In genomic region chr5:25498821-25499422, GRCm38 (mm10) we compare ENCODE assay signal across 7 mouse cellular contexts. TPM values are rescaled to one million over a fixed set of nuclear protein-coding genes. Genes with fewer than 3 reads are reported as not detected.
A peak's percentile ranks its signal among the peaks of the same experiment; 100 is the strongest.
DNase-seq lines count a peak whose midpoint lies in the region; ATAC-seq and TF ChIP-seq lines count a peak whose summit lies in the region.

No protein-coding gene starts in this region.

- TF ChIP-seq CTCF in embryonic fibroblast, embryonic 13.5 days (IDR thresholded peaks at IDR 0.05; ENCODE audit: borderline replicate concordance, insufficient read depth, low read length) = no peak
- TF ChIP-seq CTCF in heart, postnatal 0 days (IDR thresholded peaks at IDR 0.05; ENCODE audit: low read depth) = no peak

- no peaks in the 10 kb centered on the region for H3K9me3 ChIP-seq in heart, postnatal 0 days (replicated peaks; ENCODE audit: control insufficient read depth, low read length)

- under 1% methylated on average over 29 of the region's 87 CpGs for WGBS in heart, postnatal 0 days

- peak; percentile 55 for DNase-seq in WW6 (ENCODE audit: low read depth, low spot score)
- DNase-seq in heart, postnatal 0 days (ENCODE audit: low spot score) = peak; percentile 69
- DNase-seq in left cerebral cortex, postnatal 14 days (ENCODE audit: low spot score in 2 of 2) = peak; percentile 70 to 73
- DNase-seq in spleen, postnatal 4 days (ENCODE audit: low spot score in 2 of 2) = peak; percentile 69 to 88

- peak overlapping the region; percentile 61 for H3K4me2 ChIP-seq in heart, postnatal 0 days (ENCODE audit: low read depth, low read length)

- intact Hi-C loops in left cerebral cortex, postnatal 14 days (cut with DNase I) = loop anchor here (1.0 to 5.0 kb wide), 3 partner anchors 30 to 77 kb away; no protein-coding TSS in a partner anchor

- TF ChIP-seq POLR2A in embryonic fibroblast, embryonic 13.5 days (IDR thresholded peaks at IDR 0.05; ENCODE audit: low read depth, low read length) = no peak; the same call in none of the 2 replicates

- peak; percentile 55 for ATAC-seq in CD4-positive, CD25-positive, alpha-beta regulatory T cell, adult 4 months
- ATAC-seq in heart, postnatal 0 days (ENCODE audit: insufficient read depth, low read depth) = peak; percentile 79
- peak; percentile 59 for ATAC-seq in megakaryocyte progenitor cell, adult 5-6 weeks (replicated peaks; ENCODE audit: poor library complexity)

- peak overlapping the region; percentile 98 for H3K9ac ChIP-seq in heart, postnatal 0 days (replicated peaks; ENCODE audit: low read depth, low read length)

- peak overlapping the region; percentile 93 for H3K4me3 ChIP-seq in embryonic fibroblast, embryonic 13.5 days (ENCODE audit: insufficient read depth, low read length)
- peak overlapping the region; percentile 100 for H3K4me3 ChIP-seq in heart, postnatal 0 days (ENCODE audit: low read depth, low read length)

- peaks cover 2% of the 10 kb centered on the region; the same call in 1 of the 2 replicates for H3K4me1 ChIP-seq in embryonic fibroblast, embryonic 13.5 days (ENCODE audit: control insufficient read depth, insufficient read depth, low read length)
- peaks cover 9% of the 10 kb centered on the region for H3K4me1 ChIP-seq in heart, postnatal 0 days (ENCODE audit: control insufficient read depth, insufficient read depth)

- H3K27ac ChIP-seq in embryonic fibroblast, embryonic 13.5 days (ENCODE audit: insufficient read depth, low read length) = peak overlapping the region; percentile 97
- peak overlapping the region; percentile 98 for H3K27ac ChIP-seq in heart, postnatal 0 days (ENCODE audit: low read depth)

- H3K36me3 ChIP-seq in heart, postnatal 0 days (replicated peaks; ENCODE audit: control insufficient read depth, insufficient read depth, low read length) = no peaks in the 10 kb centered on the region

- no peaks in the 10 kb centered on the region for H3K27me3 ChIP-seq in heart, postnatal 0 days (ENCODE audit: control insufficient read depth, insufficient read depth, low read length)

- TF ChIP-seq EP300 in heart, postnatal 0 days (IDR thresholded peaks at IDR 0.05; ENCODE audit: low read depth) = no peak

RNA-seq across cellular contexts. Expression of gene Kmt2c, which starts 0.3 kb away (rescaled TPM):
- polyA plus RNA-seq in CD4-positive, CD25-positive, alpha-beta regulatory T cell, adult 4 months (2017; shearing (Covaris generic)) = 10 to 100 TPM; 37.5 to 38.5 TPM
- polyA plus RNA-seq in embryonic fibroblast, embryonic 13.5 days (2011; ENCODE audit: insufficient read length, low read depth, missing spikeins) = 21.2 and 28.6 TPM in 2 replicates
- total RNA-seq in heart, postnatal 0 days (2014; rRNA removed; ENCODE audit: low replicate concordance) = 22.4 and 29.3 TPM in 2 replicates
- 5.4 TPM in 2 replicates for polyA plus RNA-seq in heart, postnatal 0 days (2015; fragmentation: Nextera tagmentation; extraction: Ambion mirVana)
- 10 to 100 TPM; 63.9 to 69.4 TPM for total RNA-seq in left cerebral cortex, postnatal 14 days (2021)
- total RNA-seq in megakaryocyte progenitor cell, adult 5-6 weeks (2015) = 34.8 and 47.3 TPM in 2 replicates
- total RNA-seq in megakaryocyte progenitor cell, adult 5-6 weeks (2017) = 20.2 and 31.9 TPM in 2 replicates

RNA-seq across cellular contexts. Expression of gene Cct8l1, which starts 16.9 kb away (rescaled TPM):
- polyA plus RNA-seq in CD4-positive, CD25-positive, alpha-beta regulatory T cell, adult 4 months (2017; shearing (Covaris generic)) = not detected
- polyA plus RNA-seq in embryonic fibroblast, embryonic 13.5 days (2011; ENCODE audit: insufficient read length, low read depth, missing spikeins) = not detected in 2 replicates
- 0.08 TPM in 1 of 2 replicates, not detected in the other for total RNA-seq in heart, postnatal 0 days (2014; rRNA removed; ENCODE audit: low replicate concordance)
- not detected in 2 replicates for polyA plus RNA-seq in heart, postnatal 0 days (2015; fragmentation: Nextera tagmentation; extraction: Ambion mirVana)
- not detected for total RNA-seq in left cerebral cortex, postnatal 14 days (2021)
- total RNA-seq in megakaryocyte progenitor cell, adult 5-6 weeks (2015) = not detected in 2 replicates
- not detected in 2 replicates for total RNA-seq in megakaryocyte progenitor cell, adult 5-6 weeks (2017)

Comparison
In these comparisons a context has a peak if more than half of its experiments do, and no peak if none do; other contexts are left out.
1. Peak in every context shown above with its lines: DNase-seq, ATAC-seq, H3K4me3 ChIP-seq and H3K27ac ChIP-seq.